Mouse (Mus musculus) spleen, postnatal 10 days (tissue): Measurements from ENCODE around the gene Sergef.

Experiments used
- DNase-seq, 2 experiments: peaks; one replicate each; pipeline ENCODE4 v3.0.0; 2021 to 2022; ENCODE audit warnings: low spot score in 2 of 2

Gene Sergef

GRCm38 (mm10) chr7:46540616-46541015 lies 99.0 kb downstream of the Sergef start:
- DNase-seq = no peak

GRCm38 (mm10) chr7:46536456-46537097 lies 103.0 kb downstream of the Sergef start:
- no peak for DNase-seq

- DNase-seq = peak in 1 of 2 experiments; percentile 46
These were observed 104.2 kb downstream of the Sergef start for GRCm38 (mm10) chr7:46535429-46535799.

GRCm38 (mm10) chr7:46534767-46535428 lies 104.7 kb downstream of the Sergef start:
- DNase-seq = no peak

GRCm38 (mm10) chr7:46533518-46533917 lies 106.1 kb downstream of the Sergef start:
- no peak for DNase-seq

- DNase-seq = no peak
These were observed 108.3 kb downstream of the Sergef start for GRCm38 (mm10) chr7:46531345-46531744.

GRCm38 (mm10) chr7:46529930-46530329 lies 109.7 kb downstream of the Sergef start:
- DNase-seq = no peak

- no peak for DNase-seq
These were observed 110.3 kb downstream of the Sergef start for GRCm38 (mm10) chr7:46529259-46529658.

GRCm38 (mm10) chr7:46526665-46527154 lies 112.9 kb downstream of the Sergef start:
- no peak for DNase-seq

GRCm38 (mm10) chr7:46523215-46523614 lies 116.4 kb downstream of the Sergef start:
- no peak for DNase-seq

- no peak for DNase-seq
These were observed 117.8 kb downstream of the Sergef start for GRCm38 (mm10) chr7:46521794-46522193.

- no peak for DNase-seq
These were observed 120.5 kb downstream of the Sergef start for GRCm38 (mm10) chr7:46519148-46519547.

GRCm38 (mm10) chr7:46517158-46517557 lies 122.4 kb downstream of the Sergef start:
- no peak for DNase-seq

GRCm38 (mm10) chr7:46515960-46516359 lies 123.6 kb downstream of the Sergef start:
- peak in 1 of 2 experiments; percentile 22 for DNase-seq

GRCm38 (mm10) chr7:46514981-46515380 lies 124.6 kb downstream of the Sergef start:
- DNase-seq = no peak

GRCm38 (mm10) chr7:46513562-46513961 lies 126.0 kb downstream of the Sergef start:
- DNase-seq = no peak

- no peak for DNase-seq
These were observed 126.8 kb downstream of the Sergef start for GRCm38 (mm10) chr7:46512792-46513191.

GRCm38 (mm10) chr7:46510806-46511205 lies 128.8 kb downstream of the Sergef start:
- DNase-seq = no peak

- no peak for DNase-seq
These were observed 130.0 kb downstream of the Sergef start for GRCm38 (mm10) chr7:46509391-46510310.

- no peak for DNase-seq
These were observed 130.9 kb downstream of the Sergef start for GRCm38 (mm10) chr7:46508590-46509318.

GRCm38 (mm10) chr7:46504157-46504556 lies 135.4 kb downstream of the Sergef start:
- DNase-seq = no peak

GRCm38 (mm10) chr7:46502650-46503049 lies 137.0 kb downstream of the Sergef start:
- no peak for DNase-seq
